Mouse (Mus musculus) cerebellum, adult 2 months (tissue): ENCODE measurements around the gene Comt. TPM values are rescaled to one million over a fixed set of nuclear protein-coding genes. Genes with fewer than 3 reads are reported as not detected.

Experiments used
- DNase-seq, 2 experiments: peaks; one replicate each; pipeline ENCODE4 v3.0.0; 2021
- H3K27ac ChIP-seq: fragments of 200-500 bp; 2 replicates; pipeline ENCODE4 v1.5.1; 2012; ENCODE audit warnings: low read length, control low read depth, inconsistent platforms; ENCODE audit not compliant: insufficient read depth
- H3K27me3 ChIP-seq: fragments of 200-500 bp; 2 replicates; pipeline ENCODE4 v1.6.1; 2012; ENCODE audit warnings: inconsistent platforms, mild to moderate bottlenecking, low read length, moderate library complexity; ENCODE audit not compliant: control insufficient read depth, insufficient read depth
- H3K4me1 ChIP-seq: fragments of 200-500 bp; 2 replicates; pipeline ENCODE4 v1.6.1; 2011; ENCODE audit warnings: low read length; ENCODE audit not compliant: control insufficient read depth, insufficient read depth
- H3K4me3 ChIP-seq: fragments of 200-500 bp; replicated peaks from 2 replicates; pipeline ENCODE3; 2011; ENCODE audit warnings: mild to moderate bottlenecking, low read depth, low read length, control low read depth; ENCODE audit not compliant: insufficient read depth
- CTCF ChIP-seq: fragments of 200-500 bp; IDR thresholded peaks from 2 replicates; pipeline ENCODE4 v1.5.1; 2011; ENCODE audit warnings: low read depth, mild to moderate bottlenecking, control low read depth, low read length, moderate library complexity, borderline replicate concordance; ENCODE audit not compliant: insufficient read depth
- POLR2A ChIP-seq: fragments of 200-500 bp; IDR thresholded peaks from 2 replicates; pipeline ENCODE4 v1.6.1; 2011; ENCODE audit warnings: low read length, control low read depth, borderline replicate concordance; ENCODE audit not compliant: insufficient read depth
- WGBS: fragments of 180-500 bp; shearing (Covaris S2); methylation state at CpG from one replicate; pipeline ENCODE4 v1.1.7; 2018; 5-methylcytosine and 5-hydroxymethylcytosine counted together
- polyA plus RNA-seq: library from polyadenylated mRNA; depleted of rRNA; stranded (reverse); fragments of >200 nt; gene quantifications from 2 replicates; pipeline ENCODE4 v1.2.3, GENCODE M21; 2012

Comt gene
- polyA plus RNA-seq, 1 experiment = 145 TPM

- H3K4me1 ChIP-seq = peaks cover 17% of the 10 kb centered on the region
- TF ChIP-seq CTCF (no peak), POLR2A (no peak)
- WGBS = 88% methylated on average over 7 of the region's 7 CpGs
- H3K27ac ChIP-seq = no peak overlapping the region
- DNase-seq = peak in 1 of 2 experiments; percentile 11
- no peaks in the 10 kb centered on the region for H3K27me3 ChIP-seq
- no peak overlapping the region for H3K4me3 ChIP-seq
These were observed 13.4 kb downstream of the Comt start for GRCm38 (mm10) chr16:18413032-18413816.

- peak; percentile 44 to 66 for DNase-seq
- H3K4me1 ChIP-seq = peaks cover 25% of the 10 kb centered on the region
- H3K27ac ChIP-seq = peak overlapping the region; percentile 8; the same call in 1 of the 2 replicates
- H3K27me3 ChIP-seq = no peaks in the 10 kb centered on the region
- TF ChIP-seq CTCF = no peak
- TF ChIP-seq POLR2A = no peak
- no peak overlapping the region for H3K4me3 ChIP-seq
- WGBS = 32% methylated on average over 12 of the region's 12 CpGs
These were observed 14.7 kb downstream of the Comt start for GRCm38 (mm10) chr16:18411802-18412476.

- Histone ChIP-seq H3K4me1 (peaks cover 25% of the 10 kb centered on the region), H3K27me3 (no peaks in the 10 kb centered on the region), H3K27ac (peak overlapping the region; percentile 15), H3K4me3 (peak overlapping the region; percentile 5)
- TF ChIP-seq POLR2A = no peak
- TF ChIP-seq CTCF = no peak
- 37% methylated on average over 13 of the region's 13 CpGs for WGBS
- no peak for DNase-seq
These were observed 15.5 kb downstream of the Comt start for GRCm38 (mm10) chr16:18411026-18411649.

GRCm38 (mm10) chr16:18410418-18410817, 16.2 kb downstream of the Comt start:
- H3K27ac ChIP-seq = no peak overlapping the region
- 75% methylated on average over 5 of the region's 5 CpGs for WGBS
- DNase-seq = no peak

GRCm38 (mm10) chr16:18409776-18410175, 16.9 kb downstream of the Comt start:
- H3K27me3 ChIP-seq = no peaks in the 10 kb centered on the region
- peaks cover 25% of the 10 kb centered on the region for H3K4me1 ChIP-seq
- no peak overlapping the region for H3K4me3 ChIP-seq
- H3K27ac ChIP-seq = no peak overlapping the region
- 70% methylated on average over 4 of the region's 4 CpGs for WGBS
- TF ChIP-seq CTCF (no peak), POLR2A (no peak)
- no peak for DNase-seq

More at GRCm38 (mm10) chr16:18410418-18410817, 16.2 kb downstream of the Comt start:
- no peak for TF ChIP-seq POLR2A
- TF ChIP-seq CTCF = no peak
- peaks cover 25% of the 10 kb centered on the region for H3K4me1 ChIP-seq
- no peak overlapping the region for H3K4me3 ChIP-seq
- no peaks in the 10 kb centered on the region for H3K27me3 ChIP-seq

GRCm38 (mm10) chr16:18407912-18408311, 18.7 kb downstream of the Comt start:
- peak in 1 of 2 experiments; percentile 62 for DNase-seq
- H3K4me1 ChIP-seq = peaks cover 25% of the 10 kb centered on the region
- 14% methylated on average over 7 of the region's 7 CpGs for WGBS
- no peak for TF ChIP-seq CTCF
- no peak for TF ChIP-seq POLR2A
- peak overlapping the region; percentile 15; the same call in 1 of the 2 replicates for H3K27ac ChIP-seq
- no peak overlapping the region for H3K4me3 ChIP-seq
- no peaks in the 10 kb centered on the region for H3K27me3 ChIP-seq

GRCm38 (mm10) chr16:18406293-18406692, 20.4 kb downstream of the Comt start:
- TF ChIP-seq CTCF (peak; percentile 77), POLR2A (no peak)
- peaks cover 17% of the 10 kb centered on the region for H3K4me1 ChIP-seq
- H3K27me3 ChIP-seq = no peaks in the 10 kb centered on the region
- H3K4me3 ChIP-seq = no peak overlapping the region
- WGBS = 20% methylated on average over 2 of the region's 2 CpGs
- DNase-seq = no peak
- no peak overlapping the region for H3K27ac ChIP-seq

- Histone ChIP-seq H3K4me3 (no peak overlapping the region), H3K27ac (no peak overlapping the region), H3K27me3 (no peaks in the 10 kb centered on the region), H3K4me1 (peaks cover 14% of the 10 kb centered on the region)
- WGBS = 67% methylated on average over 2 of the region's 2 CpGs
- TF ChIP-seq POLR2A (no peak), CTCF (no peak)
- no peak for DNase-seq
These were observed 20.8 kb downstream of the Comt start for GRCm38 (mm10) chr16:18405876-18406275.
